Mouse (Mus musculus): ENCODE measurements around the gene Vstm4. TPM values are rescaled to one million over a fixed set of nuclear protein-coding genes. Genes with fewer than 3 reads are reported as not detected.

The Vstm4 gene
- total and polyA plus RNA-seq, 3 experiments = not detected

DNA sequence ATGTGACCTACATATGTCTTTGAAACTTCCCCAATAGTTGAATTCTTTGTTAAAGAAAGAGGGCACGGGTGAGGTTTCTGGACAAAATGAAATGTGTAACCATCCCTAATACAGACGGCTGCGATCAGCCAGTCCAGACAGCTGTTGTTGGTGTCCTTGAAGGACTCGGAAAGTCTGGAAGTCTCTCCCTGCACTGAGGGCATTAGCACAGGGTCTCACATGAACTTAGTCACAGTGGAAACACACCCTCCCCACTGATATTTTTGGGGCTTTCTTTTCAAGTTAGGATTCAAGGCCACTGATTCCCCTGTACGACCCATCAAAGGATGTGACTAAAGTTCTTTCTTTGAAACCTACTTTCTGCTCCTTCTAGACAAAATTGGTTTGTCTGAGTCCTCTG, 23.8 kb downstream of the Vstm4 start:
- H3K36me3 ChIP-seq (replicated peaks in 1 of 2; ENCODE audit: control insufficient read depth in 1 of 2, insufficient read depth in 1 of 2, low read length in 1 of 2) = no peaks in the 10 kb centered on the region
- H3K27me3 ChIP-seq (replicated peaks) = peaks cover 7% of the 10 kb centered on the region
- H3K79me2 ChIP-seq (replicated peaks; ENCODE audit: control insufficient read depth, extremely low read depth, insufficient read depth, poor library complexity, severe bottlenecking) = no peaks in the 10 kb centered on the region
- TF ChIP-seq MXI1 (IDR thresholded peaks at IDR 0.05; ENCODE audit: low read depth, low read length) (no peak), E2F4 (IDR thresholded peaks at IDR 0.05; ENCODE audit: insufficient replicate concordance, low read depth, low read length) (no peak), ZMIZ1 (IDR thresholded peaks at IDR 0.05; ENCODE audit: low read depth, low read length) (no peak), ZNF384 (IDR thresholded peaks at IDR 0.05; ENCODE audit: low read depth, low read length) (no peak), NRF1 (IDR thresholded peaks at IDR 0.05; ENCODE audit: low read depth, low read length) (no peak), RCOR1 (conservative IDR thresholded peaks at IDR 0.05; ENCODE audit: low read depth, low read length) (no peak), UBTF (IDR thresholded peaks at IDR 0.05; ENCODE audit: low read depth, low read length) (no peak), NELFE (IDR thresholded peaks at IDR 0.05; ENCODE audit: low read depth, low read length) (no peak), MAX (IDR thresholded peaks at IDR 0.05; ENCODE audit: low read length) (no peak), IRF4 (IDR thresholded peaks at IDR 0.05; ENCODE audit: low read depth, low read length) (no peak), ELF1 (IDR thresholded peaks at IDR 0.05; ENCODE audit: low read depth, low read length) (no peak), ZKSCAN1 (IDR thresholded peaks at IDR 0.05; ENCODE audit: borderline replicate concordance, low read depth, low read length) (no peak), CHD1 (IDR thresholded peaks at IDR 0.05; ENCODE audit: low read depth, low read length) (no peak), TBP (conservative IDR thresholded peaks at IDR 0.05; ENCODE audit: low read depth, low read length) (no peak), MAZ (IDR thresholded peaks at IDR 0.05; ENCODE audit: low read depth, low read length) (no peak), SIN3A (IDR thresholded peaks at IDR 0.05; ENCODE audit: low read length) (no peak), ZC3H11A (IDR thresholded peaks at IDR 0.05; ENCODE audit: low read depth, low read length) (no peak), TCF12 (IDR thresholded peaks at IDR 0.05; ENCODE audit: low read depth, low read length) (no peak), KAT2A (IDR thresholded peaks at IDR 0.05; ENCODE audit: insufficient replicate concordance, low read length) (no peak), BHLHE40 (IDR thresholded peaks at IDR 0.05; ENCODE audit: low read depth, low read length) (no peak)
- no peaks in the 10 kb centered on the region for H3K4me1 ChIP-seq (ENCODE audit: control insufficient read depth in 1 of 2, insufficient read depth in 2 of 2)
- H3K27ac ChIP-seq (ENCODE audit: insufficient read depth, low read depth) = no peak overlapping the region
- no peak for DNase-seq (ENCODE audit: extremely low read depth)
- no peak overlapping the region for H3K4me2 ChIP-seq (ENCODE audit: insufficient read depth, low read depth, poor library complexity, severe bottlenecking)
- H3K9ac ChIP-seq (ENCODE audit: insufficient read depth, low read depth) = no peak overlapping the region
- no peak overlapping the region for H3K4me3 ChIP-seq (replicated peaks in 1 of 3; ENCODE audit: low read depth in 2 of 3, low read length in 2 of 3, poor library complexity in 1 of 3)
- dilution Hi-C loops (cut with MboI; ENCODE audit: extremely low pct_ligation_motif_present, extremely low pct_unique_long_range_greater_than_20kb, low sequenced_read_pairs) = no loop called here
- no peaks in the 10 kb centered on the region for H3K9me3 ChIP-seq (replicated peaks; ENCODE audit: low read length)
- in situ Hi-C loops (cut with MboI; ENCODE audit: low pct_ligation_motif_present, low pct_unique_long_range_greater_than_20kb, low sequenced_read_pairs) = no loop called here

DNA sequence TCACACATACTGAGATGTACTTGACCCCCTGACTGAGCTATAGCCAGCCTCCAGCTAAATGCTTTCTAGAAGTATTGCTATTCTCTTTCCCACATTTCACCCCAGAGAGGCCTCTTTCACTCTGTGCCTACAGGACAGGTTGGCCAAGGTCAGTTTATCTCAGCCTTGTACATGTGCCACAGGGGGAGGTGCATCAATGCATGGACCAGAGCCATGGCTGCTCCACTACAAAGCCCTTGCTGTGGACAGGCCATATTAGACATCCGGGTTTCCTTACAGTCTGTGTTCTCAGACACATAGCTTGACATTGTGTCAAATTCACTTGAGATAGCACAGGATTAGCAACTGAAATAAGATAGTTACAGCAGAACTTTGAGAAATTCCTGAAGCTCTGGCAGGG, 25.1 kb downstream of the Vstm4 start:
- Histone ChIP-seq H3K9me3 (replicated peaks; ENCODE audit: low read length) (no peaks in the 10 kb centered on the region), H3K4me3 (replicated peaks in 1 of 3; ENCODE audit: low read depth in 2 of 3, low read length in 2 of 3, poor library complexity in 1 of 3) (no peak overlapping the region), H3K4me2 (ENCODE audit: insufficient read depth, low read depth, poor library complexity, severe bottlenecking) (no peak overlapping the region), H3K27ac (ENCODE audit: insufficient read depth, low read depth) (no peak overlapping the region), H3K36me3 (replicated peaks in 1 of 2; ENCODE audit: control insufficient read depth in 1 of 2, insufficient read depth in 1 of 2, low read length in 1 of 2) (no peaks in the 10 kb centered on the region), H3K4me1 (ENCODE audit: control insufficient read depth in 1 of 2, insufficient read depth in 2 of 2) (no peaks in the 10 kb centered on the region), H3K27me3 (replicated peaks) (peaks cover 3% of the 10 kb centered on the region), H3K79me2 (replicated peaks; ENCODE audit: control insufficient read depth, extremely low read depth, insufficient read depth, poor library complexity, severe bottlenecking) (no peaks in the 10 kb centered on the region), H3K9ac (ENCODE audit: insufficient read depth, low read depth) (no peak overlapping the region)
- dilution Hi-C loops (cut with MboI; ENCODE audit: extremely low pct_ligation_motif_present, extremely low pct_unique_long_range_greater_than_20kb, low sequenced_read_pairs) = no loop called here
- TF ChIP-seq CTCF (conservative IDR thresholded peaks at IDR 0.05 in 1 of 2, IDR thresholded peaks at IDR 0.05 in 1 of 2; ENCODE audit: low read depth in 2 of 2, low read length in 2 of 2) (no peak), JUN (IDR thresholded peaks at IDR 0.05; ENCODE audit: insufficient read depth, low read depth, low read length) (no peak), ELF1 (IDR thresholded peaks at IDR 0.05; ENCODE audit: low read depth, low read length) (no peak), GABPA (IDR thresholded peaks at IDR 0.05; ENCODE audit: insufficient replicate concordance, low read depth, low read length) (no peak), USF2 (conservative IDR thresholded peaks at IDR 0.05; ENCODE audit: low read depth, low read length) (no peak), MYC (IDR thresholded peaks at IDR 0.05; ENCODE audit: low read depth, low read length) (no peak), E2F4 (IDR thresholded peaks at IDR 0.05; ENCODE audit: insufficient replicate concordance, low read depth, low read length) (no peak), ZC3H11A (IDR thresholded peaks at IDR 0.05; ENCODE audit: low read depth, low read length) (no peak), NELFE (IDR thresholded peaks at IDR 0.05; ENCODE audit: low read depth, low read length) (no peak), CHD2 (IDR thresholded peaks at IDR 0.05; ENCODE audit: low read length) (no peak), MEF2A (IDR thresholded peaks at IDR 0.05; ENCODE audit: borderline replicate concordance, low read depth, low read length) (no peak), TCF12 (IDR thresholded peaks at IDR 0.05; ENCODE audit: low read depth, low read length) (no peak), TBP (conservative IDR thresholded peaks at IDR 0.05; ENCODE audit: low read depth, low read length) (no peak), USF1 (IDR thresholded peaks at IDR 0.05; ENCODE audit: low read depth, low read length) (no peak), ZKSCAN1 (IDR thresholded peaks at IDR 0.05; ENCODE audit: borderline replicate concordance, low read depth, low read length) (no peak), ZNF384 (IDR thresholded peaks at IDR 0.05; ENCODE audit: low read depth, low read length) (no peak), MAZ (IDR thresholded peaks at IDR 0.05; ENCODE audit: low read depth, low read length) (no peak)
- in situ Hi-C loops (cut with MboI; ENCODE audit: low pct_ligation_motif_present, low pct_unique_long_range_greater_than_20kb, low sequenced_read_pairs) = no loop called here
- no peak for DNase-seq (ENCODE audit: extremely low read depth)

Measured in CH12.LX (cell line).